Mouse (Mus musculus) hindbrain, embryonic 14.5 days (tissue): ENCODE data around the gene Osbpl10. TPM values are rescaled to one million over a fixed set of nuclear protein-coding genes. Genes with fewer than 3 reads are reported as not detected.

Experiments used
- ATAC-seq: fragments of 200-750 bp; cut with Nextera tagmentation; 2 replicates; pipeline ENCODE4 v1.8.0; 2017; ENCODE audit warnings: moderate number of reproducible peaks, mild to moderate bottlenecking, moderate TSS enrichment, moderate library complexity; ENCODE audit not compliant: low FRiP score
- DNase-seq: peaks from one replicate; pipeline ENCODE4 v3.0.0-alpha.2; 2015; ENCODE audit warnings: low spot score
- H3K27ac ChIP-seq: fragments of 300-500 bp; sonication (generic); 2 replicates; pipeline ENCODE4 v1.5.1; 2014; ENCODE audit warnings: mild to moderate bottlenecking, moderate library complexity
- H3K27me3 ChIP-seq: fragments of 300-500 bp; sonication (generic); 2 replicates; pipeline ENCODE4 v1.6.1; 2014; ENCODE audit warnings: mild to moderate bottlenecking, low read length, mixed read lengths; ENCODE audit not compliant: control insufficient read depth, insufficient read depth
- H3K36me3 ChIP-seq: fragments of 300-500 bp; sonication (generic); replicated peaks from 2 replicates; pipeline ENCODE4 v1.6.1; 2014; ENCODE audit not compliant: control insufficient read depth, insufficient read depth
- H3K4me1 ChIP-seq: fragments of 300-500 bp; sonication (generic); replicated peaks from 2 replicates; pipeline ENCODE4 v1.6.1; 2014; ENCODE audit warnings: antibody characterized with exemption, low read length, mixed read lengths; ENCODE audit not compliant: control insufficient read depth, insufficient read depth
- H3K4me2 ChIP-seq: fragments of 300-500 bp; sonication (generic); replicated peaks from 2 replicates; pipeline ENCODE4 v1.6.1; 2014; ENCODE audit warnings: mild to moderate bottlenecking, moderate library complexity
- H3K4me3 ChIP-seq: fragments of 300-500 bp; sonication (generic); replicated peaks from 2 replicates; pipeline ENCODE4 v1.5.1; 2014; ENCODE audit warnings: mild to moderate bottlenecking, low read length
- H3K9ac ChIP-seq: fragments of 300-500 bp; sonication (generic); 2 replicates; pipeline ENCODE4 v1.6.1; 2014
- H3K9me3 ChIP-seq: fragments of 300-500 bp; sonication (generic); 2 replicates; pipeline ENCODE4 v1.6.1; 2016; ENCODE audit warnings: low read length; ENCODE audit not compliant: control insufficient read depth
- WGBS: fragments of 180-500 bp; shearing (Covaris S2); extraction: QIAGEN DNeasy Blood & Tissue Kit; methylation state at CpG from one replicate; pipeline ENCODE4 v1.1.7; 2014; 5-methylcytosine and 5-hydroxymethylcytosine counted together
- polyA plus RNA-seq: library from polyadenylated mRNA; unstranded; fragments of >200 nt; fragmentation: Nextera tagmentation; extraction: Ambion mirVana; gene quantifications from 2 replicates; pipeline ENCODE4 v1.2.1, GENCODE M21; 2014

Osbpl10 gene
- polyA plus RNA-seq, 1 experiment from 2014 or later, result 2.7 TPM

DNA sequence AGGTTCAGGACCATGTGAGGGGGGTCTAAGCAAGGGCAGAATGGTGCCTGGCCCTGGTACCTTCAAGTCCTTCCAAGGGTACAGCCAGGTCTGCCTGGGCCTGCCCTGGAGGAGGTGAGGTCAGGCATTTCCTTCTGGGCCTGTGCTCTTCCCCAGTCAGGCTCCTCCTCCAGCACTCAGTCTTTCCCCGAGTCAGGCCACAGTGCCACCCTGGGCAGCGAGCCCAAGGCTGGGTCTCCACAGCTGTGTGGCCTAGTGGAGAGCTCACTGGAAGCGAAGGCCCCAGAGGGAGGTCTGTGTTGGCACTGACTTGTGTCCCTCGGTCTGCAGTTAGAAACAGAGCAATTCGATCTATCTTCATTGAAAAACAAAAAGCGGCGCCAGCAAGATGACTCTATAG, 242.1 kb downstream of the Osbpl10 start:
- Histone ChIP-seq H3K9ac (no peak overlapping the region), H3K4me3 (no peak overlapping the region), H3K27ac (no peak overlapping the region), H3K9me3 (no peaks in the 10 kb centered on the region), H3K4me1 (0 out of 2 replicates have a peak, but pooled peaks cover 3% of the 10 kb centered on the region), H3K4me2 (no peak overlapping the region), H3K36me3 (no peaks in the 10 kb centered on the region), H3K27me3 (no peaks in the 10 kb centered on the region)
- ATAC-seq (no peak), DNase-seq (no peak)
- 80% methylated on average over 7 of the region's 7 CpGs for WGBS

DNA sequence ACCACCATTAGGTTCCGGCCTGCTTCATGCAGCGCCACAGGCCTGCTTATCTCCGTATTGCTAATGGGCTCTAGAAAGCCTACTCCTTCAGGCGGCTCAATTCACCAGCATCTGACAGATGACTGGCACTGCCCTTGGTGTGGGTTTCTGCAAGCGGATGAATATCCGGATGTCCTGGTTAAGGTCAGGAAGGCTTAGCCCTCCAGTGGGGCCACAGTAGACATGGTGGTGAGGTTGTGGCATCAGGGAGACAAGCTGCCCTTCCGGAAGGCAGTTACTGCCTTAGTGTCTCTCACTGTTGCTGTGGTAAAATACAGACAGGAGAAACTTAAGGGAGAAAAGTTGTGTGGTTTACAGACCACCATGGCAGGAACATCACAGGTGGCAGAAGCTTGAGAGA, 242.9 kb downstream of the Osbpl10 start:
- WGBS, result 92% methylated on average over 7 of the region's 7 CpGs

DNA sequence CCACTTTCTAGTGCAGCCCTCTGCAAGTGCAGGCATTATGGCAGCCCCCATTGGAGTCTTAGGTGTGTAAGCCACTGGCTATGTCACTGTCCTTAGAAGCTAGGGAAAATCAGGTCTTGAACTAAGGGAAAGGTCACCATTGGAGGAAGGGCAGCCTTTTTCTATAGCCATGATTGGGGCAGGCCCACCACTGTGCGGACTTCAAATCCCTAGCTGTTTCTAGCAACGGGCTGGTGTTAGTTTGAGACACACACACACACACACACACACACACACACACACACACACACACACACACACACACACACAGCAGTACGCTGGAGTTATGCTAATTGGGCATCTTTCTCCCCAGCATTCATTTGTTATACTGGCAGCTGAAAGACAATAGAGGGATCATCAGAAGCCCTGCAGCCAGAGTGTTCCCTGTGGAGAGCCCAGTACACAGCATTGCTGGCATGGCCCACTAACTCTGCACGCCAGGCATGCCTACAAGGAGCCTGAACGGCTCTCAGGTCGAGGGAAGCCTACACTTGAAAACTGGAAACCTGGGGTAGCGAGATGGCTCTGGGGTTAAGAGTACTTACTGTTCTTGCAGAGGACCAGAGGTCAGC, 246.5 kb downstream of the Osbpl10 start:
- 20% methylated on average over 7 of the region's 7 CpGs for WGBS
- Histone ChIP-seq H3K27ac (no peak overlapping the region), H3K36me3 (no peaks in the 10 kb centered on the region), H3K27me3 (no peaks in the 10 kb centered on the region), H3K4me3 (no peak overlapping the region), H3K4me1 (0 out of 2 replicates have a peak, but pooled peaks cover 3% of the 10 kb centered on the region), H3K4me2 (no peak overlapping the region), H3K9me3 (no peaks in the 10 kb centered on the region), H3K9ac (no peak overlapping the region)
- ATAC-seq (peak; percentile 82; the same call in 1 of the 2 replicates), DNase-seq (peak; percentile 45)

More for the DNA sequence above, 242.9 kb downstream of the Osbpl10 start:
- Histone ChIP-seq H3K27me3 (no peaks in the 10 kb centered on the region), H3K4me2 (no peak overlapping the region), H3K27ac (no peak overlapping the region), H3K4me1 (0 out of 2 replicates have a peak, but pooled peaks cover 3% of the 10 kb centered on the region), H3K4me3 (no peak overlapping the region), H3K9ac (no peak overlapping the region), H3K36me3 (no peaks in the 10 kb centered on the region), H3K9me3 (no peaks in the 10 kb centered on the region)
- DNase-seq (no peak), ATAC-seq (no peak)

DNA sequence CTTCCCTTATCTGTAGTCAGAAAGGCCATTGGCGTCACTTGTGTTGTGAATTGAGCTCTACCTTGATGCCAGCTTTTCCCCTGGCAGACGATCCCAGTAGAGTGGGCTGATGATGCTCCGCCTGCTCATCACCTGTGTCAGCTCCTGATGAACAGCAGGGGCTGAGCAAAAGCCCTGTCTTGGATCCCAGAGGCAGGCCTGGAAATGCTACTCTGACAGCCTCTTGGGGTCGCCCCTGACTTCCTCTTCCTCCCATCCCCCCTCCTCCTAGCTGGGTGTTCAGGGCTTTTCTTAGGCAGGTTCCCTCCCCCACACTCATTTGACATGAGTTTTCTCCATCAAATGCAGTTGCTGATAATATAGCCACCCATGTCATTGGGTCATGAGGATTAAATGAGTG, 250.8 kb downstream of the Osbpl10 start:
- no peak overlapping the region for H3K4me3 ChIP-seq
- no peak for DNase-seq
- H3K4me1 ChIP-seq, result 0 out of 2 replicates have a peak, but pooled peaks cover 3% of the 10 kb centered on the region
- WGBS, result 71% methylated on average over 4 of the region's 4 CpGs
- no peak overlapping the region for H3K4me2 ChIP-seq
- H3K27me3 ChIP-seq, result no peaks in the 10 kb centered on the region
- no peak overlapping the region for H3K27ac ChIP-seq
- no peak overlapping the region for H3K9ac ChIP-seq
- ATAC-seq, result no peak
- H3K36me3 ChIP-seq, result no peaks in the 10 kb centered on the region
- no peaks in the 10 kb centered on the region for H3K9me3 ChIP-seq

DNA sequence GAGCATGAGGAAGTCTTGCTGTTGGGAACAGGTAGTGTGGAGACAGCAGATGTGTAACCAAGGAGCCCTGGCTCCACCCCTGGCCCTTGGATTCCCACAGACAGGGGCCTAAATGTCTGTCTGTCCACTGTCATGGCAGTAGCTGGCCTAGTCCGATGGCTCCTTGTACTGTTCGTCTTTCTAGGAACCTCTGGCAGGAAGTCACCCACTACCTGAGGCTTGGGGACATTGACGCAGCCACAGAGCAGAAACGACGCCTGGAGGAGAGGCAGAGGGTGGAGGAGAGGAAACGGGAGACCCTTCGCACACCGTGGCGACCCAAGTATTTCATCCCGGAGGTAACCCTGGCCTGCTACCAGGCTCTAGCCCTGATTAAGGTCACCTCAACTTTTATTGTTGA, 251.3 kb downstream of the Osbpl10 start:
- no peak for DNase-seq
- no peak overlapping the region for H3K27ac ChIP-seq
- H3K4me2 ChIP-seq, result no peak overlapping the region
- H3K4me3 ChIP-seq, result no peak overlapping the region
- no peaks in the 10 kb centered on the region for H3K9me3 ChIP-seq
- 0 out of 2 replicates have a peak, but pooled peaks cover under 1% of the 10 kb centered on the region for H3K4me1 ChIP-seq
- H3K36me3 ChIP-seq, result no peaks in the 10 kb centered on the region
- H3K27me3 ChIP-seq, result no peaks in the 10 kb centered on the region
- H3K9ac ChIP-seq, result no peak overlapping the region
- ATAC-seq, result no peak
- WGBS, result 75% methylated on average over 10 of the region's 10 CpGs

DNA sequence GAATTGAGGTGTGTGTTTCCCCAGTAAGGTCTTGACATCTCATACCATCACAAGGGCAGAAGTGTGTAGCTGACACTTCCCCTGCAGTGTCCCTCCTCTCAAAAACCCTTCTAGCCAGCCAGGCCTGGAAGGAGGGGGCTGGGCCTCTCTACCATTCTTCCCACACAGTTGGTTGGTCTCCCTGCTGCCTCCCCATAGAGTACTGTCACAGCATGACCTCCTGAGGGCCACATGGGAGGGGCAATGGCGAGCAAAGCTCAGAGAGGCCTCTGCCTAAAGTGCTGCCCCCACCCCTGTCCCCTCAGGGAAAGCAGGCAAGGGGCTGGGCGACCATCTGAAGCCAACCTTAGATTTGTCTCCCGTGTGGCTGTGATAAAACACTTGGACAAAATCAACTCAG, 251.8 kb downstream of the Osbpl10 start:
- H3K9me3 ChIP-seq, result no peaks in the 10 kb centered on the region
- no peaks in the 10 kb centered on the region for H3K27me3 ChIP-seq
- WGBS, result 19% methylated on average over 3 of the region's 3 CpGs
- DNase-seq (no peak), ATAC-seq (no peak)
- no peak overlapping the region for H3K9ac ChIP-seq
- no peaks in the 10 kb centered on the region for H3K4me1 ChIP-seq
- no peak overlapping the region for H3K4me3 ChIP-seq
- no peaks in the 10 kb centered on the region for H3K36me3 ChIP-seq
- no peak overlapping the region for H3K27ac ChIP-seq
- H3K4me2 ChIP-seq, result no peak overlapping the region

DNA sequence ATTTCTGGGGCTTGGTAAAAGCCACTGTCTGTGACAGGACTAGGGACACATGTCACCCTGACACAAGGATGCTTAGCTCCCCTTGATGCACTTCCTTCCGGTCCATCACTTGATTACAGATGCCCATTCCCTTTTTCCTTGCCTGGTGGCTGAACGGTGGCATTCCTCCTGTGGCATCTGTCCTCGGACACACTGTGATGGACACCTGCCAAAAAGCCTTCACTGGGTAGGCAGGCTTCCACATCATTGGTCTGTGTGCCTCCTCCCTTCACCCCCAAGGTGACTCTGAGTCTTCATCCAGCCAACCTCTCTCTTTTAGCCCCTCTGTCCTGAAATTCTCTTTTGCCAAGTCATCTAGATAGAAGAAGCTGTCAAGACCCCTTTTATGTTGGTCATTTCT, 253.1 kb downstream of the Osbpl10 start:
- H3K4me2 ChIP-seq, result no peak overlapping the region
- no peak overlapping the region for H3K9ac ChIP-seq
- H3K4me1 ChIP-seq, result no peaks in the 10 kb centered on the region
- 88% methylated on average over 3 of the region's 3 CpGs for WGBS
- no peak overlapping the region for H3K4me3 ChIP-seq
- ATAC-seq (no peak), DNase-seq (no peak)
- no peaks in the 10 kb centered on the region for H3K36me3 ChIP-seq
- H3K9me3 ChIP-seq, result no peaks in the 10 kb centered on the region
- no peaks in the 10 kb centered on the region for H3K27me3 ChIP-seq
- H3K27ac ChIP-seq, result no peak overlapping the region

DNA sequence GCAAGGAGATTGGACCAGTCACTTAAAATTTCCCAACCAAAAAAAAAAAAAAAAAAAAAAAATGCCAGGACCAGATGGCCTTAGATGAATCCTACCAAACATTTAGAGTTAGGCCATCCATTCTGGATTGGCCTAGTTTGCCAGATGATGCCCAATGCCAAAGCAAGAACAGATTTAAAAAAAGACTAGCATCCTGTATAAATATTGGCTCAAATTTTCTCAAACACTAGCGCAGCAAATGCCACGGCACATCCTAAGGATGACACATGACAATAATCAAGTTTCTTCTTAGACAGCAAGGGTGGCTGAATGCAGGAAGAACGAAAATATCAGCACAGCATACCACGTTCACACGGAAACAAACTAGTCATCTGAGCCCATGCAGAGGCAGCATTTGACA, 255.4 kb downstream of the Osbpl10 start:
- Histone ChIP-seq H3K27me3 (no peaks in the 10 kb centered on the region), H3K27ac (no peak overlapping the region), H3K4me1 (no peaks in the 10 kb centered on the region), H3K9me3 (no peaks in the 10 kb centered on the region), H3K36me3 (no peaks in the 10 kb centered on the region; the same call in 1 of the 2 replicates), H3K4me2 (no peak overlapping the region), H3K4me3 (no peak overlapping the region), H3K9ac (no peak overlapping the region)
- 96% methylated on average over 5 of the region's 5 CpGs for WGBS
- ATAC-seq, result no peak
- no peak for DNase-seq

DNA sequence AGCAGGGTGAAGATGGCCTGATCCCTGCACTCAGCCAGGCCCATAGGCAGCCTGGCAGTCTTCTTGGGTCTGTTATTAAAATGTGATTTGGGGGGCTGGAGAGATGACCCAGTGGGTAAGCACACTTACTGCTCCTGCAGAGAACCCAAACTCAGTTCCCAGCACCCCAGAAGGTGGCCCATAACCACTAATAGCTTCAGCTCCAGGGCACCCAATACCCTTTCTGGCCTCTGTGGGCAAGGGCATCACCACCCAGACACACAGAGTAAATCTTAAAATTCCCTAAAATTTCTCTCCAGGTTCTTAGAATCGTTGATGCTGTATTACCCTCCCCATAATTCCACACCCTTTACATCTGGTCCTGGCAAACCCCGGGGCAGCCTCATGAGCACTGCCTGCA, 256.2 kb downstream of the Osbpl10 start:
- Histone ChIP-seq H3K9me3 (no peaks in the 10 kb centered on the region), H3K27me3 (no peaks in the 10 kb centered on the region), H3K4me1 (no peaks in the 10 kb centered on the region), H3K36me3 (no peaks in the 10 kb centered on the region; the same call in 1 of the 2 replicates), H3K4me2 (no peak overlapping the region), H3K4me3 (no peak overlapping the region), H3K27ac (no peak overlapping the region), H3K9ac (no peak overlapping the region)
- WGBS, result 96% methylated on average over 2 of the region's 2 CpGs
- ATAC-seq (no peak), DNase-seq (no peak)
